Mouse (Mus musculus): Measurements from ENCODE around the gene Smim24.

Smim24 gene

GRCm38 (mm10) chr10:81441019-81441418 lies 48.2 kb downstream of the Smim24 start:
- DNase-seq, result no peak

All from right cerebral cortex, postnatal 25 days (tissue).